Mouse (Mus musculus): ENCODE results near the gene BC052040. TPM values are rescaled to one million over a fixed set of nuclear protein-coding genes. Genes with fewer than 3 reads are reported as not detected.

BC052040 gene
- total and polyA plus RNA-seq, 3 experiments = 2.1 to 2.8 (median 2.3) TPM

- intact Hi-C loops (cut with DNase I) = no loop called here
- no peak for DNase-seq
- no peaks in the 10 kb centered on the region for H3K79me2 ChIP-seq (replicated peaks; ENCODE audit: control insufficient read depth, insufficient read depth, low read length)
- H3K4me1 ChIP-seq (ENCODE audit: control insufficient read depth, insufficient read depth, low read length) = no peaks in the 10 kb centered on the region
- H3K4me3 ChIP-seq = no peak overlapping the region
- TF ChIP-seq EP300 (IDR thresholded peaks at IDR 0.05; ENCODE audit: insufficient read depth, low read depth, low read length) (no peak), POLR2A (IDR thresholded peaks at IDR 0.05; ENCODE audit: insufficient read depth, low read depth, low read length) (no peak), CTCF (IDR thresholded peaks at IDR 0.05) (no peak)
- no peak overlapping the region for H3K9ac ChIP-seq (ENCODE audit: low read depth, low read length)
- no peaks in the 10 kb centered on the region for H3K27me3 ChIP-seq (ENCODE audit: control insufficient read depth, insufficient read depth, low read length)
- H3K36me3 ChIP-seq (ENCODE audit: control insufficient read depth, insufficient read depth, low read length) = no peaks in the 10 kb centered on the region
- 96% methylated on average over 6 of the region's 6 CpGs for WGBS
- no peak overlapping the region for H3K27ac ChIP-seq
These were observed 112.9 kb downstream of the BC052040 start for GRCm38 (mm10) chr2:115694386-115694785.

GRCm38 (mm10) chr2:115699032-115699431 lies 117.5 kb downstream of the BC052040 start:
- WGBS = 85% methylated on average over 5 of the region's 5 CpGs
- H3K27me3 ChIP-seq (ENCODE audit: control insufficient read depth, insufficient read depth, low read length) = no peaks in the 10 kb centered on the region
- intact Hi-C loops (cut with DNase I) = no loop called here

GRCm38 (mm10) chr2:115702610-115703009 lies 121.1 kb downstream of the BC052040 start:
- no peak for DNase-seq
- Histone ChIP-seq H3K9ac (ENCODE audit: low read depth, low read length) (no peak overlapping the region), H3K4me1 (ENCODE audit: control insufficient read depth, insufficient read depth, low read length) (no peaks in the 10 kb centered on the region), H3K27me3 (ENCODE audit: control insufficient read depth, insufficient read depth, low read length) (no peaks in the 10 kb centered on the region), H3K36me3 (ENCODE audit: control insufficient read depth, insufficient read depth, low read length) (no peaks in the 10 kb centered on the region), H3K27ac (no peak overlapping the region), H3K4me3 (no peak overlapping the region), H3K79me2 (replicated peaks; ENCODE audit: control insufficient read depth, insufficient read depth, low read length) (no peaks in the 10 kb centered on the region)
- 93% methylated on average over 5 of the region's 5 CpGs for whole genome bisulfite sequencing
- intact Hi-C loops (cut with DNase I) = no loop called here
- no peak for TF ChIP-seq CTCF (IDR thresholded peaks at IDR 0.05)
- no peak for TF ChIP-seq EP300 (IDR thresholded peaks at IDR 0.05; ENCODE audit: insufficient read depth, low read depth, low read length)

More at GRCm38 (mm10) chr2:115699032-115699431, 117.5 kb downstream of the BC052040 start:
- no peaks in the 10 kb centered on the region for H3K36me3 ChIP-seq (ENCODE audit: control insufficient read depth, insufficient read depth, low read length)
- no peak overlapping the region for H3K4me3 ChIP-seq
- no peak overlapping the region for H3K9ac ChIP-seq (ENCODE audit: low read depth, low read length)
- H3K27ac ChIP-seq = no peak overlapping the region
- no peak for TF ChIP-seq POLR2A (IDR thresholded peaks at IDR 0.05; ENCODE audit: insufficient read depth, low read depth, low read length)
- TF ChIP-seq EP300 (IDR thresholded peaks at IDR 0.05; ENCODE audit: insufficient read depth, low read depth, low read length) = no peak
- no peak for TF ChIP-seq CTCF (IDR thresholded peaks at IDR 0.05)
- H3K4me1 ChIP-seq (ENCODE audit: control insufficient read depth, insufficient read depth, low read length) = no peaks in the 10 kb centered on the region
- H3K79me2 ChIP-seq (replicated peaks; ENCODE audit: control insufficient read depth, insufficient read depth, low read length) = no peaks in the 10 kb centered on the region
- no peak for DNase-seq

DNA sequence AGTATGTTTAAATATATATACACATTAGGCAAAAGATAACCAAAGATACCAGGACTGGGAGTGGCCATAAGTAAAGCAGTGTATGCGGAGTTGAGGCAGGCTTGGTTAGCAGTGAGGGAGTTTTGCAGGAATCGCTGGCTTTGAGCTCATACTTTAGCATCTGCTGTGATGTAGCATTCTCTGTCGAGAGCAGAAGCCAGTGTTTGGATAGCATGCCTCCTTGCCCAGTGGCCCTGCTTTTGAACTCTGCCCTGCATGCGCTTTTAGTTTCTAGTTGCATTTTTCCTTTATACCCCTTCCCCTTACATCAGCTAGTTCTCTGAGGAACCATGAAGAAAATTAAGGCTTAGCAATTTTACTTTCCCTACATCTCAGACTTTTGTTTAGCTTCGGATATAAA lies 136.0 kb downstream of the BC052040 start:
- WGBS = 78% methylated on average over 5 of the region's 5 CpGs
- intact Hi-C loops (cut with DNase I) = no loop called here
- H3K4me3 ChIP-seq = no peak overlapping the region
- H3K27ac ChIP-seq = no peak overlapping the region
- H3K79me2 ChIP-seq (replicated peaks; ENCODE audit: control insufficient read depth, insufficient read depth, low read length) = no peaks in the 10 kb centered on the region
- no peaks in the 10 kb centered on the region for H3K36me3 ChIP-seq (ENCODE audit: control insufficient read depth, insufficient read depth, low read length)
- no peak for DNase-seq
- no peaks in the 10 kb centered on the region for H3K27me3 ChIP-seq (ENCODE audit: control insufficient read depth, insufficient read depth, low read length)
- H3K4me1 ChIP-seq (ENCODE audit: control insufficient read depth, insufficient read depth, low read length) = no peaks in the 10 kb centered on the region
- H3K9ac ChIP-seq (ENCODE audit: low read depth, low read length) = no peak overlapping the region
- TF ChIP-seq EP300 (IDR thresholded peaks at IDR 0.05; ENCODE audit: insufficient read depth, low read depth, low read length) = no peak
- TF ChIP-seq CTCF (IDR thresholded peaks at IDR 0.05) = no peak
- no peak for TF ChIP-seq POLR2A (IDR thresholded peaks at IDR 0.05; ENCODE audit: insufficient read depth, low read depth, low read length)

DNA sequence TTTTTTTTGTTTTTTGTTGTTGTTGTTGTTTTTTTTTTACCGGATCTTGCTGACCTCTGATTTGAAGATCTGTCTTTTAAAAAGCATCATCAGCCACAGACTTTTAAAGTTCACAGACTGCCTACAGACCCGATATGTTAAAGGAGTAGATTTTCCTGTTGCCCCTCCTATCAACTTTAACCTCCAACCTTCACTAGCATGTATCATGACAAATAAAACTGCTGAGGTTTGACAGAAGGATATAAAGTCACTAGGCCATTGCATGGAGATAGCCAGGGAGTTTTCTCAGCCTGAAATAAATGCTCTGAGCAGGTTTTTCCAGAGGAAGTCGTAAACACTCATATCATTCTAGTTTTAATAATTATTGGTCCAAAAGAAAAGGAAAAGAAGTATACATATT lies 136.5 kb downstream of the BC052040 start:
- no peaks in the 10 kb centered on the region for H3K4me1 ChIP-seq (ENCODE audit: control insufficient read depth, insufficient read depth, low read length)
- no peak for DNase-seq
- intact Hi-C loops (cut with DNase I) = no loop called here
- no peaks in the 10 kb centered on the region for H3K36me3 ChIP-seq (ENCODE audit: control insufficient read depth, insufficient read depth, low read length)
- no peak overlapping the region for H3K4me3 ChIP-seq
- no peaks in the 10 kb centered on the region for H3K79me2 ChIP-seq (replicated peaks; ENCODE audit: control insufficient read depth, insufficient read depth, low read length)
- TF ChIP-seq CTCF (IDR thresholded peaks at IDR 0.05) = no peak
- no peak for TF ChIP-seq EP300 (IDR thresholded peaks at IDR 0.05; ENCODE audit: insufficient read depth, low read depth, low read length)
- no peak for TF ChIP-seq POLR2A (IDR thresholded peaks at IDR 0.05; ENCODE audit: insufficient read depth, low read depth, low read length)
- WGBS = 73% methylated on average over 3 of the region's 3 CpGs
- no peak overlapping the region for H3K9ac ChIP-seq (ENCODE audit: low read depth, low read length)
- no peak overlapping the region for H3K27ac ChIP-seq
- no peaks in the 10 kb centered on the region for H3K27me3 ChIP-seq (ENCODE audit: control insufficient read depth, insufficient read depth, low read length)

DNA sequence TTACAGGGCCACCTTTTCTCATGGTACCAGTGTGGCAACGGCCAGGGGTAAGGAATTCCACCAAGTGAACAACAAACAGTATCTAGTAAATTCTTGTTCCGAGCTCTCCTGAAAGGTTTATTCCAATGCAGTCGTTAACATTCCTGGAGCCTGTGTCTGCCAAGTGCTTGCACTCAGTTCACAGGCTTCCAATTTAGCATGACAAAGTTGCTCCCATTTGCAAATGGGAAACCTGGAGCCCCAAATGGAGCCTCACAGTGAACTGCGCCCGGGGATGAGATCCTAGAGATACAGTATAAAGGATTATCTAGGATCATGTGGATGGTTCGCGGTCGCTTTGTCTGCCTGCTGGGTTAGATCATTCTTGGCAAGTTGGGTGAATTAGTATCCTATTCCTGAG lies 141.9 kb downstream of the BC052040 start:
- WGBS = 39% methylated on average over 8 of the region's 8 CpGs
- Histone ChIP-seq H3K27ac (no peak overlapping the region), H3K9ac (ENCODE audit: low read depth, low read length) (no peak overlapping the region), H3K4me3 (no peak overlapping the region), H3K79me2 (replicated peaks; ENCODE audit: control insufficient read depth, insufficient read depth, low read length) (no peaks in the 10 kb centered on the region), H3K27me3 (ENCODE audit: control insufficient read depth, insufficient read depth, low read length) (no peaks in the 10 kb centered on the region), H3K4me1 (ENCODE audit: control insufficient read depth, insufficient read depth, low read length) (no peaks in the 10 kb centered on the region), H3K36me3 (ENCODE audit: control insufficient read depth, insufficient read depth, low read length) (no peaks in the 10 kb centered on the region)
- TF ChIP-seq CTCF (IDR thresholded peaks at IDR 0.05) = no peak
- no peak for TF ChIP-seq POLR2A (IDR thresholded peaks at IDR 0.05; ENCODE audit: insufficient read depth, low read depth, low read length)
- TF ChIP-seq EP300 (IDR thresholded peaks at IDR 0.05; ENCODE audit: insufficient read depth, low read depth, low read length) = no peak
- no peak for DNase-seq
- intact Hi-C loops (cut with DNase I) = no loop called here

Data from heart, adult 2 months (tissue).